Mouse (Mus musculus) stomach, embryonic 16.5 days (tissue): Measurements from ENCODE around the gene Mark3. TPM values are rescaled to one million over a fixed set of nuclear protein-coding genes. Genes with fewer than 3 reads are reported as not detected.

Source experiments
- ATAC-seq: fragments of 200-750 bp; cut with Nextera tagmentation; 2 replicates; pipeline ENCODE4 v1.8.0; 2017; ENCODE audit warnings: moderate number of reproducible peaks, moderate TSS enrichment; ENCODE audit not compliant: insufficient read depth, low FRiP score
- H3K27ac ChIP-seq: fragments of 300-500 bp; sonication (generic); 2 replicates; pipeline ENCODE4 v1.5.1; 2014; ENCODE audit warnings: low read length
- H3K27me3 ChIP-seq: fragments of 300-500 bp; sonication (generic); 2 replicates; pipeline ENCODE4 v1.6.1; 2014; ENCODE audit warnings: low read length, control low read depth, mixed read lengths; ENCODE audit not compliant: control insufficient read depth, insufficient read depth
- H3K36me3 ChIP-seq: fragments of 300-500 bp; sonication (generic); 2 replicates; pipeline ENCODE4 v1.6.1; 2014; ENCODE audit warnings: low read length; ENCODE audit not compliant: control insufficient read depth, insufficient read depth
- H3K4me1 ChIP-seq: fragments of 300-500 bp; sonication (generic); 2 replicates; pipeline ENCODE4 v1.6.1; 2014; ENCODE audit warnings: low read length, control low read depth, mixed read lengths; ENCODE audit not compliant: control insufficient read depth, insufficient read depth
- H3K4me2 ChIP-seq: fragments of 300-500 bp; sonication (generic); 2 replicates; pipeline ENCODE4 v1.6.1; 2014; ENCODE audit warnings: low read depth, low read length, mixed read lengths
- H3K4me3 ChIP-seq: fragments of 300-500 bp; sonication (generic); replicated peaks from 2 replicates; pipeline ENCODE4 v1.5.1; 2014; ENCODE audit warnings: mild to moderate bottlenecking, low read length
- H3K9ac ChIP-seq: fragments of 300-500 bp; sonication (generic); 2 replicates; pipeline ENCODE4 v1.6.1; 2014; ENCODE audit warnings: low read length
- H3K9me3 ChIP-seq: fragments of 300-500 bp; sonication (generic); replicated peaks from 2 replicates; pipeline ENCODE4 v1.6.1; 2016; ENCODE audit warnings: low read length, control low read depth; ENCODE audit not compliant: control insufficient read depth
- WGBS: fragments of 180-500 bp; shearing (Covaris S2); extraction: QIAGEN DNeasy Blood & Tissue Kit; methylation state at CpG from one replicate; pipeline ENCODE4 v1.1.7; 2014; 5-methylcytosine and 5-hydroxymethylcytosine counted together
- polyA plus RNA-seq: library from polyadenylated mRNA; unstranded; fragments of >200 nt; fragmentation: Nextera tagmentation; extraction: Ambion mirVana; gene quantifications from 2 replicates; pipeline ENCODE4 v1.2.1, GENCODE M21; 2015

Gene Mark3
- polyA plus RNA-seq, 1 experiment from 2014 or later: 20.1 TPM

DNA sequence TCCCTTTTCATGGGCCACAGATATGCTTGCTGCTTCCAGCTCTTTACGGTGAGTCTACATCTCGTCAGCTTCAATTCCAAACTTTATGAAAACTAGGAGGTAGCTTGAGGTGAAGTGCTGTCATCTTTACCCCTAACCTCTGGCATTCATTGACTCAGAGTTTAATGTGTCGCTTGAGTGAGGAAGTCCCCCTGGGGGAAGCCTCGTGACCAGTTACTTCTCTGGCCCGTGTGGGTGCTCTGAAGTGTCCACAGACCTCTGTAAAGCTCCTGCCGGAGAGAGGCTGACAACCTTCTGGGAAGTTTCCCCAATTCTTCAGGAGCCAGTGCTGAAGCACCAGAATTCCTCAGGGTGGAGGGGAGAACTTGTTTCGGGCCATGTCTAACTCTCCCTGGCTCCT is 1.9 kb upstream of the Mark3 start:
- H3K27ac ChIP-seq: no peak overlapping the region
- no peak overlapping the region for H3K9ac ChIP-seq
- no peak for ATAC-seq
- no peaks in the 10 kb centered on the region for H3K27me3 ChIP-seq
- peaks cover 18% of the 10 kb centered on the region for H3K4me1 ChIP-seq
- no peaks in the 10 kb centered on the region for H3K36me3 ChIP-seq
- H3K4me3 ChIP-seq: no peak overlapping the region
- H3K4me2 ChIP-seq: no peak overlapping the region
- no peaks in the 10 kb centered on the region for H3K9me3 ChIP-seq
- WGBS: 73% methylated on average over 7 of the region's 7 CpGs

DNA sequence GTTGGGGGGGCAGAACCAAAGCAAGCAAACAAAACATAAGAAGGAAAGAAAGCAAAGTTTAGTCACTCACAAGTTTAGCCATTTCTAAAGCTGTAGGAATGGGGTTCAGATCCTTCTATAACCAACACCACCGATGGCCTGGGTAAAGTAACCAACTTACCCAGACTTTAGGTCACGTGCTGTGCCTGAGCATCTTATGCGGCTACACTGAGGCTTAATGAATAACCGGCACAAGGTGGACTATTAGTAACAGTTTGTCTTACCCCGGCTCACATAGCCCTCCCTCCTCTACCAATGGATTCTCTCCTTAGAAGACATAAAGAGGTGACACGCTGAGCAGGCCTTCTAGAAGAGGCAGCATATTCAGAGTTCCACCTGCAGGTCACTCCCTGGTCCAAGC is 1.0 kb upstream of the Mark3 start:
- Histone ChIP-seq H3K4me2 (peak overlapping the region; percentile 92), H3K4me1 (peaks cover 18% of the 10 kb centered on the region), H3K9ac (peak overlapping the region; percentile 36), H3K27me3 (no peaks in the 10 kb centered on the region), H3K36me3 (no peaks in the 10 kb centered on the region), H3K9me3 (no peaks in the 10 kb centered on the region), H3K27ac (no peak overlapping the region), H3K4me3 (peak overlapping the region; percentile 99)
- WGBS: 42% methylated on average over 6 of the region's 6 CpGs
- ATAC-seq: no peak

DNA sequence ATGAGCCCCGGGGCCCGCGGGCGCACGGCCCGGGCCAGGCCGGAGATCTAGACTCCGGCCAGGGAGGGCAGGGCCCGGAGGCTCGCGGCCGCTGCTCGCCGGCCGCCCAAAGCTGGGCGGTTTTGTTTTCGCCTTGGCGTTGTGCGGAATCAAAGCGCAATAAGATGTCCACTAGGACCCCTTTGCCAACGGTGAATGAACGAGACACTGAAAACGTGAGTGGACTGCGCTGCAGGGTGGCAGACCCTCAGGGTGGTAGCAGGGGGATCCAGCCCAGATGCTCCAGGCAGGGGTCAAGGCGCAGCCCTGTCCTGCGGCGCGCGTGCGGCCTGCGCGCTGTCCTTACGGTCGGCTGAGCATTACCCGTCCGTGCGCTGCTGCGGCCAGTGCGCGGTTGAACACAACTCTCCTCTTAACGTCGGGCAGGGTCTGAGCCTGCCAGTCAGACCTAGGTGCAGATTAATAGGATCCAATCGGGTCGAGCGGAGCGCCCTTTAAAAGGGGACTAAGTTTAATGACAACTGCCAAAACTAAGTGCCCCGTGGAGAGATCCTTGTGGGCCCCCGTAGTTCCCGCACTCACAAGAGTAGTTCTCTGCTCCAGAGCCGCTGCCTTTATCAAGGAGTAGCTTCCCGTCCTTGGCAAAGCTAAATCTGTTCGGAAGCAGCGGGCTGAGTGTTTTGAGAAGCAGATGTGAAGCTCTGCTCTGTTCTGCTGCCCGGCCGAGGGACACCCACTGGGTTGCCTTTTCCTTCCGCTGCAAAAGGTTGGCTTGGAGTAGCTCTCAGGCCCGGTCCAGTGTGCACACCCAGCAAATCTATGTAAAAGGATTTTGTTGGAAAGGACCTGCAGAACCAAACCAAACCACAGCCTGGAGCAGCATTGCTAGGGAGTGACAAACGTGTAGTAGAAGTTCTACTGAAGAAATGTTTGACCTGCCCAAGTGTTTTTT is 840 bp downstream of the Mark3 start:
- Histone ChIP-seq H3K27ac (peak overlapping the region; percentile 93), H3K36me3 (no peaks in the 10 kb centered on the region), H3K4me1 (peaks cover 18% of the 10 kb centered on the region), H3K9me3 (no peaks in the 10 kb centered on the region), H3K4me3 (peak overlapping the region; percentile 99), H3K9ac (peak overlapping the region; percentile 99), H3K27me3 (no peaks in the 10 kb centered on the region), H3K4me2 (peak overlapping the region; percentile 92)
- WGBS: under 1% methylated on average over 58 of the region's 58 CpGs
- ATAC-seq: peak; percentile 35; the same call in 1 of the 2 replicates

DNA sequence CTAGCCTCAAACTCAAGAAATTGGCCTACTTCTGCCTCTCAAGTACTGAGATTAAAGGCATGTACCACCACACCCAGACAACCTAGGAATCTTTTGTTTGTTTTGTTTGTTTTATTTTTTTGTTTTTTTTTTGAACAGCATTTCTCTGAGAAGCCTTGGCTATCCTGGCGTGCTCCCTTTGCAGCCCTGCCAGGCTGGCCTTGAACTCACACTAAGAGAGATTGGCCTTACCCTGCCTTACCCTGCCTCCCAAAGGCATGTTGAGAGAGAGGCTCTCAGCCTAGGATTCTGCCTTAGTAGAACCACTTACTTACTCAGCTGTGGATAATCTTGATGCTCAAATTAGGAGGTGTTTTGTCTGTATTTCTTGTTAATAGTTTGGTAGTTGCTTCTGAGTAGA is 8.7 kb downstream of the Mark3 start:
- Histone ChIP-seq H3K4me1 (peaks cover 11% of the 10 kb centered on the region), H3K4me2 (no peak overlapping the region), H3K27me3 (no peaks in the 10 kb centered on the region), H3K9ac (no peak overlapping the region), H3K4me3 (no peak overlapping the region), H3K36me3 (no peaks in the 10 kb centered on the region), H3K9me3 (no peaks in the 10 kb centered on the region), H3K27ac (no peak overlapping the region)
- no peak for ATAC-seq
- WGBS: 84% methylated on average over 1 of the region's 1 CpGs

- H3K36me3 ChIP-seq: no peaks in the 10 kb centered on the region
- H3K27me3 ChIP-seq: no peaks in the 10 kb centered on the region
- H3K9me3 ChIP-seq: no peaks in the 10 kb centered on the region
- H3K4me1 ChIP-seq: peaks cover 11% of the 10 kb centered on the region
- ATAC-seq: no peak
- 54% methylated on average over 1 of the region's 1 CpGs for WGBS
- no peak overlapping the region for H3K27ac ChIP-seq
- no peak overlapping the region for H3K4me2 ChIP-seq
- H3K4me3 ChIP-seq: no peak overlapping the region
- H3K9ac ChIP-seq: no peak overlapping the region
These were observed 10.1 kb downstream of the Mark3 start for GRCm38 (mm10) chr12:111584401-111584800.

DNA sequence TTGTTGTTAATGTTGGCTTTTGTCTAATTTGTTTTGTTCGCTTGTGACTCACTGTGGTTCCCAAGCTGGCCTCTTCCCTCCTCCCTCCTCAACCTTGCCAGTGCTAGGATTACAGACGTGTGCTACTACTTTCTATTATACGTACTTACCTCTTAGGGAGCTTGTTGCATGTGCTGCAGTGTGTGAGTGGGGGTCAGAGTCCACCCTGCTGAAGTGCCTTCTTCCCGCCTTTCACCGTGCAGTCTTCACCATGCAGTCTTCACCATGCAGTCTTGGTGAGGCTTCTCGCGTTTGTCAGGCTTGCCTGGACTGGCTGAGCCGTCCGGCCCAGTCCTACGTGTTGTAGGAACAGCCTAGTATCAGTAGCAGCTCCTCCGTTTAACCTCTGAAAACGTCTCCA is 12.9 kb downstream of the Mark3 start:
- H3K27me3 ChIP-seq: no peaks in the 10 kb centered on the region
- no peaks in the 10 kb centered on the region for H3K36me3 ChIP-seq
- H3K4me1 ChIP-seq: peaks cover 11% of the 10 kb centered on the region
- 76% methylated on average over 12 of the region's 12 CpGs for WGBS
- H3K9ac ChIP-seq: no peak overlapping the region
- H3K27ac ChIP-seq: peak overlapping the region; percentile 4; the same call in 1 of the 2 replicates
- H3K9me3 ChIP-seq: no peaks in the 10 kb centered on the region
- H3K4me3 ChIP-seq: no peak overlapping the region
- H3K4me2 ChIP-seq: no peak overlapping the region
- no peak for ATAC-seq

DNA sequence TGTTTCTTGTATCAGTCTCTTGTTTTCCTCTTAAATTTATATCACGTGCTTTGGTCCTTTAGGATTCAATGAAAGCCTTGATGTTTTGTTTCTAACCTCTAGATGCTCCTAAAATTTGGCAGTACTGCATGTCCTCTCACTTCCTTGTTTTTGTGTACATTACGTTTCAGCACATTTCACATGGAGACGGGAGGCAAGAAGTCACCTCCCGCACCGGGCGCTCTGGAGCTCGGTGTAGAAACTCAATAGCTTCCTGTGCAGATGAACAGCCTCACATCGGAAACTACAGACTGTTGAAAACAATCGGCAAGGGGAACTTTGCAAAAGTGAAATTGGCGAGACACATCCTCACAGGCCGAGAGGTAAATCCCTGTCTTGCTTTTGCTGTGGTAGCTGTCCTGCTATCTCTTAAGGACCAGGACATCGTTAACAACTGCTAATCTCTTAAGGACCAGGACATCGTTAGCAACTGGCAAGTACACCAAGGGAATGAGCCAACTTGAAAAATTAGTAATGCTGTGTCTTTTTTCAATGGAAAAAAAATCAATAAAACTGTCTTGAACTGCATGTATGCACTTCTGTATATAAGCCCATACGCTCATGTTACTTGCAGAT is 18.2 kb downstream of the Mark3 start:
- Histone ChIP-seq H3K36me3 (peaks cover 5% of the 10 kb centered on the region; the same call in 1 of the 2 replicates), H3K4me3 (no peak overlapping the region), H3K4me2 (no peak overlapping the region), H3K9me3 (no peaks in the 10 kb centered on the region), H3K9ac (no peak overlapping the region), H3K4me1 (no peaks in the 10 kb centered on the region), H3K27me3 (no peaks in the 10 kb centered on the region), H3K27ac (no peak overlapping the region)
- no peak for ATAC-seq
- WGBS: 73% methylated on average over 14 of the region's 14 CpGs

DNA sequence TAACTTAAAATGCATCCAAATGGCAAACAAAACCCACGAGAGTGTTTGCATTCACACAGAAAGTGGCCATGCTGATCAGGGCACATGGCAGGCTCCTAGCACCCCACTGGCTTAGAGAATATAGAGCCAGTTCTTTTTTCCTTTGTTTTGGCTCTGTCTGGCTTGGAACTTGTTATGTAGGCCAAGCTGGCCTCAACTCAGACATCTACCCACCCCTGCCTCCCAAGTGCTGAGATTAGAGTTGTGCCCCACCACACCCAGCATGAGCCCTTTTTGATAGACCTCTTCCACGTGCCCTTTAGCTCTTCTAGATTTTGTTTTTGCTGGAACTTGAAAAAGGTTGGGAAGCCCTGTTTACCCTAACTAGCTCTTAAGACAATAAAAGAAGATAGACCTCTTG is 19.5 kb downstream of the Mark3 start:
- no peak overlapping the region for H3K4me3 ChIP-seq
- H3K9me3 ChIP-seq: no peaks in the 10 kb centered on the region
- H3K27ac ChIP-seq: no peak overlapping the region
- ATAC-seq: no peak
- H3K27me3 ChIP-seq: no peaks in the 10 kb centered on the region
- WGBS: 74% methylated on average over 2 of the region's 2 CpGs
- no peaks in the 10 kb centered on the region for H3K4me1 ChIP-seq
- H3K36me3 ChIP-seq: peaks cover 7% of the 10 kb centered on the region; the same call in 1 of the 2 replicates
- H3K4me2 ChIP-seq: no peak overlapping the region
- no peak overlapping the region for H3K9ac ChIP-seq

DNA sequence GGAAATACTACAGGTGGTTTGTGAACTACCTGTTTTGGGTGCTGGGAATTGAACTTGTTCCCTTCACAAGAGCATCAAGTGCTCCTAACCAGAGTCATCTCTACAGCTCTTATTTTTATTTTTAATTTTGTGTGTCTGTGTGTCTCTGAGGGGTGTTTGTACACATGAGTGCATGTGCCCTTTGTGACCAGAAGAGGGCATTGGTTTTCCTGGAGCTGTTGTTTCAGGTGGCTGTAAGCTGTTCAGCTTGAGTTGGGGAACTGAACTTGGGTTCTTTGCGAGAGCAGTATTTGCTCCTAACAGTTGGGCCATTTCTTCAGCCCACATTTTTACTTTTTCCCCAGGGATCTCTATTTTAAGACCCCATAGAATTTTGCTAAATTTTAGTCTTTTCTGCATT is 23.0 kb downstream of the Mark3 start:
- Histone ChIP-seq H3K4me3 (no peak overlapping the region), H3K27ac (no peak overlapping the region), H3K4me1 (no peaks in the 10 kb centered on the region), H3K27me3 (no peaks in the 10 kb centered on the region), H3K9ac (no peak overlapping the region), H3K36me3 (peaks cover 10% of the 10 kb centered on the region; the same call in 1 of the 2 replicates), H3K4me2 (no peak overlapping the region), H3K9me3 (no peaks in the 10 kb centered on the region)
- 97% methylated on average over 1 of the region's 1 CpGs for WGBS
- no peak for ATAC-seq
